Mouse (Mus musculus): ENCODE data around the gene Phpt1.

Phpt1 gene

GRCm38 (mm10) chr2:25574579-25575431, at the start of gene Phpt1, which contains the start of gene Mamdc4:
Gene Phpt1, minus strand, starts transcription at chr2:25575224.
Gene Mamdc4, minus strand, starts transcription at chr2:25574845.
- DNase-seq: peak; percentile 99

GRCm38 (mm10) chr2:25621229-25622200, 46.5 kb upstream of the Phpt1 start, which contains the start of gene Tmem141:
Gene Tmem141, minus strand, starts transcription at chr2:25622005.
- peak; percentile 94 for DNase-seq

DNA sequence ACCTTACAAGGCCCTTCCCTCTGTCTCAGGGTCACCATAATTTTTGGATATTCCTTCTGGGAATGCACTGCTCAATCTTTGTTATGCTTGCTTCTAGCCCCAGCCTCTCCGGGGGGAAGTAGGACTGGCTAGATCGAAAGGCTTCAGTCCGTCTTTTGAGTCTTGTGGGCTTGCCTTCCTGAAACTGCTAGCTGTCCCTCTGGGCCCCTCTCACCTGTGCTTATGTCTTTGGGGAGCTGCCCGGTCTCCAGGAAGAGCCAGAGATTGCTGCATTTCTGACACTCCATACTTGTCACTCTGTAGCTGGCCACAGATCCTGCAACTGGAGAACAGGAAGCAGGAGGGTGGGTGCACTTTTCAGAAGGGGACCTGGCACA, 45.8 kb upstream of the Phpt1 start:
- DNase-seq: no peak

DNA sequence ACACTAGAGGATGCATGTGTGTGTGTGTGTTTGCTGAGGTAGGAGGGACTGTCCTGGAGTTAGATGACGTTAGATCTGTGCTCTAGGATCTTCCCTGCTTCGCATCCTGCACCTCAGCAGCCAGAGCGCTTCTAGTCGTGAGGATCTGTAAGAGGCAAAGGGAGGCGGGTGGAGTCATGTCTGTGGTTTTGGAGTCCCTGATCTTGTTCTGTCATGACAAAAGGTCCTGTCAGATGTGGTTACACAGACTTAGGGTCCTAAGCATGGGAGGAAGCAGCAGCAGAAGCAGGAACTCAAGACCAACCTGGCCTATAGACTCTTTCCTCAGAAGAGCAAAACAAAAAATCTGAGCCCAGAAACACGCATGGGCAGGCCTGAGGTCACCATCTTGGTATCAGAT, 45.4 kb upstream of the Phpt1 start:
- no peak for DNase-seq

DNA sequence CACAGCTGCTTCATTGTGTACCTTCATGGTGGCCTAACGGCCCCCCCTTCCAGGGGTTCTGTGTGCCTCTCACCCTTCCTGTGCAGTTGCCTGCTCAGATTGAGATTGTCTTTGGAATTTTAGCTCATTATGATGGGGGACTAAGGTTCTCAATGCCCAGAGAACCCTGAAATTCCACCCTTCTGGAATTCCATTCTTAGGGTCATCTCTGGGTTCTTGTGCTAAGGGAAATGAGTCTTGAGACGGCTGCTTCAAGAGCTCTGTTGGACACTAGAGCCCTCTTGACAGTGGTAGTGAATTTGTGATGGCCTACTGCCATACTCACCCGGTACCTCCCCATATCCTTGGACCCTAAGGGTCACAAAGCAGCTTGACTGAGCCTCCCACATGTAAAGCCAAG, 42.6 kb upstream of the Phpt1 start, which contains the start of gene Ccdc183:
Ccdc183 (minus strand) TSS at position 101 of the 400 bp plus-strand sequence.
- no peak for DNase-seq

GRCm38 (mm10) chr2:25616398-25616797, 41.4 kb upstream of the Phpt1 start:
- no peak for DNase-seq

DNA sequence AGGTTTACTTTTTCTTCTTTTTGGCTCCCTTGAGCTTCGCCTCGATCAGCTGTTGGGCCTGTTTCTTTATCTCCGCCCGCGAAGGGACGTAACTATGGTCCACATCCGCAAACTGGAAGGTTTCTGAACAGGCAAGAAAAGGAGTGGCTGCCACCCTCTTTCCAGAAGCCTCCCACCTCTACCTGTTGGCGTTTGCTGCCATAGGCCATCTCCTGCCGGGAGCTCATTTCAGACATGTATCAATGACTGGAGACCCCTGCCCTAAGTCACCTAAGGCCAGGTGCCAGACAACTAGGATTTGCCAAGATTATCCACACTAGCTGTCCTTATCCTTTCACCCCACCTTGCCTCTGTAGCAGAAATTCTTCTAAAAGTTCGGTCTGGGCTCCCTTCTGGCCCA, 33.6 kb upstream of the Phpt1 start:
- DNase-seq: no peak

- peak; percentile 91 for DNase-seq
These were observed 33.0 kb upstream of the Phpt1 start, which contains the start of gene Rabl6 for GRCm38 (mm10) chr2:25607761-25608622. Gene Rabl6, minus strand, starts transcription at chr2:25608521.

DNA sequence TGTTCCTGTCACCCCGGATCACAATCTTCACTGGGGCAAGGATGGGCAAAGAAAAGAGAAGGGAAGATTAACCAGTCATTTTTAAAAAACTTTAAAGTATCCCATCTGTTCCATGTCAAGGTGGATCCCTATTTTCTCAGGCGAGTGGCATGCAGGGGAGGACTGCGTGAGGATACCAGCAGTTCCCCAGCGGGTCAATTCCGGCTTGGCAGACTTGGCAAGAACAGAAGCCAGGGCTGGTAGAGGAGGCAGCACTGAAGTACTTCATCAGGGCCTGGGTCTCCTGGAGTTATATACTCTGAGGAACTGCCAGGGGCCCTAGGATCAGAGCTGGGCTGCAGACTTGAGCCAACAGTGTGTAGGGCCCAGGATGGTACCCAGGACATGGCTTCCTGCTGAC, 27.5 kb upstream of the Phpt1 start:
- no peak for DNase-seq

DNA sequence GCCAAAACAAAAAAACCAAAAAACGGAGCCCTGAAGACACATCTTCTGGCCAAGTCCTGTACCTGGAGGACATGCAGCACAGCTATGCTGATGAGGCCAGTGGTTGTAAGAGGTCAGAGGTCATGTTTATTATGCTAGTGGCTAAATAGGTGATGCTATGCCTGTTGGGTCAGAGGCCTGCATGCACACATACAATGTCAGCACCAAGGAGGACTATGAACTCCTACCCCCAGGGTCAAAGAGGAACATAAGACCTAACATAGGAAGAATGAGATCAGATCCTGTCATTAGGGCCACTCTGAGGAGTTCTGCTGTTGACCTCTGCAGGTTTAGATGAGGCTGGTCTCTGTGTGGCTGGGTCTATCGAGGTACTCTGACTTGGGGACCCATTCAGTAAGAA, 25.0 kb upstream of the Phpt1 start:
- DNase-seq: no peak

DNA sequence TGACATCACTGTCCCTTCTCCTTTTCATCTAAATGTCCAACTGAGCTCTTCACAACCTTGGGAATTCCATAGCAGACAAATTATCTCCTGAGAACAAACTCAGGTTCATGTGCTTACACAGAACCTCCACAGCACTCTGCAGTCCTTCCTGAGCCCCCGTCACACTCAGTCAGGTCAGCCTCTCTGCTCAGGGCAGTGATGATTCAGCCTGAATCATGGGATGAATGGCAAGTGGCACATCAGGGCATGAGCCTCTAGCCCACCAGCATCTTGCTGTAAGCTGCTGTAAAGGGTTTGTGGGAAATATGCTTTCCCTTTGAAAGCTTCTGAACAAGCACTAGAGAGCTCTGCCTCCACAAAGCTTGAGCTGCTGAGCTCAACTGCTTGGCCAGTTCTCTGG, 23.7 kb upstream of the Phpt1 start:
- DNase-seq: no peak

DNA sequence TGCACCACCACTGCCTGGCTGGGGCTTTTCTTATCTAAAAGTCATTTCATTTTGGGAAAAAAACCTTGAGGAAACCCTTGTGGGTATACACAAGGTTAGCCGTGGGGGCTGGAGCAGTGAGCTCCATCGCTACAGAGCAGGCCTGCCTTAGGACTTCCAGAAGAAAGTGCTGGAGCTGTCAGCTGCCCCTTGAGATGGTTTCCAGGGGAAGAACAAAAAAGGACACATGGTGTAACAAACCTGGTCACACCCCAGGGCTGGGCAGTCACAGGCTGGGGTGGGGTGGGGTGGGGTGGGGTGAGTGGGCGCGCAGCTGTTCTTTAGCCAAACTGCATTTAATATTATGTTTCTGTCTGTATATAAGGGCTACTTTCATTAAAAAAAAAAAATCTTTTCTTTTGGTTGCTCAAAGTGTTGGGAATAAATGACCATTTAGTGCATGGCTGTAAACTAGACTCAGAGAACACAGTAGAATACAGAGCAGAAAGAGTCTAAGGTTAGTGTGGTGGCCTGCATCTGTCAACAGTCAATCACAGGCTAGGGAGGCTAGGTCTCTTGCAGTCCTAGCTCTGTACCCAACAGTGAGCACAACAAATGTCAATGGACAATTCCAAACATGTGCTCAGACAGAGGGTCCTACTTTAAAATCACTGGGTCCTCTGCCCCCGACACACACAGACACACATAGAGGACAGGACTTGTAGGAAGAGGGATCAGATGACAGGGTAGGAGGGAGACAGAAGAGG, 21.9 kb upstream of the Phpt1 start:
- DNase-seq: no peak

GRCm38 (mm10) chr2:25591863-25592262, 16.8 kb upstream of the Phpt1 start:
- DNase-seq: peak; percentile 61

DNA sequence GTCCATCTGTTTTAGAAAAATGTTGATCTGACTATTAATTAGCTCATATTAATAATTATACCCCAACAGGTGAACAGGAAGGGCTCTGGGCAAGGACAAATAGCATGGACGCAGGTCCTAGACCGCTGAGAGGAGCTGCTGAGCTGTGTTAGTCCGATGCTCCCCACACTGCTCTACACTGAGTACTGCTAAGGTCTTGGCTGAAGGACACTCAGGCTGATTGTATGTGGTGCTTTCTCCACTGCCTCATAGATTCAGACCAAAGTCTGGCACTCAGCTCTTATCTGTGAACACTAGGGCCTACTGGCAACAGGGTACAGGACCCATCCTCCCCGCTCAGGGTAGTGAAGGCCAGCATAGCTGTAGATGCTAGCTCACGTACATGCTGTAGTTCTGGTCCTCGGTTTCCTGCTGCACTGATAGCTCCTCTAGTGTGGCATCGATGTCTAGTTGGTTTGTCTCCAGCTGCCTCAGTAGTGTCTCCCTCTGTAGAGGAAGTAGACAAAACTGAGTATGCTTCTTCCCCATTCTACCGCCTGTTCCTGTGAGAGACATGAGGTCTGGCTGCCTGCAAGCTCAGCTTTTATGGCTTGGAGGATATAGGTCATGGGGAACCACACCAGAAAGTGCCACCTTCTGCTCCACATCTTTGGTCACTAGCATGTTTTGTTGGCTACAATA, 13.3 kb upstream of the Phpt1 start:
- DNase-seq: no peak

- no peak for DNase-seq
These were observed 12.3 kb upstream of the Phpt1 start for GRCm38 (mm10) chr2:25587290-25587689.

GRCm38 (mm10) chr2:25585601-25586000, 10.6 kb upstream of the Phpt1 start:
- DNase-seq: no peak

- DNase-seq: no peak
These were observed 9.8 kb upstream of the Phpt1 start for GRCm38 (mm10) chr2:25584856-25585255.

DNA sequence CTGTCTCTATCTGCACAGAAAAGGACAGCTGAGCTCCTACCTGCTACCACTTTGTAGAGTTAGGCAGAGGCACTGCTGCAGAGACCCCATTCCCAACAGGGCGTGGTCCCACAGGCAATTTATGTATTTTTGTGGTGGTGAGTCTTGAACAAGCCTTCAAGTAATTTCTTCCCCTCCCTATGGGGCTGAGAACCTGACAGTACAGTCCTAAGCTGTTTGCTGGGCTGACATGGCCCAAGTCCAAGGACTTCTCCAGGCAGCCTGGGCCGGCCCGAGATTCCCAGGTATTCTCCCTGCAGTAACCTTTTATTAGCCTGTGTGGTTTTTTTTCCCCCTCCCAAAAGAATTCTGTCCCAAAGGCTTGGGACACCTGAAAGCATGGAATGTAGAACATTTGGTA, 9.1 kb upstream of the Phpt1 start:
- DNase-seq: no peak

- no peak for DNase-seq
These were observed 8.5 kb upstream of the Phpt1 start for GRCm38 (mm10) chr2:25583571-25583970.

GRCm38 (mm10) chr2:25583120-25583481, 8.1 kb upstream of the Phpt1 start:
- no peak for DNase-seq

GRCm38 (mm10) chr2:25582466-25583119, 7.6 kb upstream of the Phpt1 start:
- DNase-seq: no peak
